Mouse (Mus musculus): Measurements from ENCODE around the gene Phospho1.
A peak's percentile ranks its signal among the peaks of the same experiment; 100 is the strongest.

The Phospho1 gene

GRCm38 (mm10) chr11:95827168-95827447 is 2.8 kb downstream of the Phospho1 start:
- TF ChIP-seq GATA4 (IDR thresholded peaks at IDR 0.05; ENCODE audit: insufficient replicate concordance, low read length), result peak; percentile 29; the same call in 1 of the 2 replicates

DNA sequence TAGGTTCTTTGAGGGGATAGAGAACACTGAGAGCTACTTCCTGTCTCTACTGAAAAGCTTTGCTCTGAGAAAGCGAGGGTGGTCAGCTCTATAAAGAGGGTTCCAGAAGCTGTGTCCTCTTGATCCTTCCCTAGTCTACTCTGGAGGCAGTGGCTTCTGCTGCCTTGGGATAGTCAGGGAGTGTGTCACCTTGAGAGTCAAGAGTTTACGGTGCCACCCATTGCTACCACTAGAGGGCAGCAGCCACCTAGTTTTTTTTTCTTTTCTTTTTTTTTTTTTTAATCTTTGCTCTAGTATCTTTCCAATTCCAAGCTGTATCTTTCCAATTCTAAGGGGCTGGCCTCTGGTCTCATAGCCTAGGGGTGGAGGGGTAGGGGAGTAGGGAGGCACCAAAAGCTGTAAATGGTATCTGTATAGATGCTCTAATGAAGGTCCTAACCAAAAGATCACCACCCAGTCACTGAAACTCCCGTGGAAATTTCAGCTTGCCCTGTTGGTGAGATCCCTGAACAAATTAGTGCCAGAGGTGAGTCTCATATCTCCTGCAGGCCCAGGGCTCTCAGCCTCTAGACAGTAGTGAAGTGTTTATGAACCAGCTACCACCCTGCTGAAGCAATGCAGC is 3.3 kb downstream of the Phospho1 start:
- no peak for TF ChIP-seq GATA4 (IDR thresholded peaks at IDR 0.05; ENCODE audit: insufficient replicate concordance, low read length)

- TF ChIP-seq GATA4 (IDR thresholded peaks at IDR 0.05; ENCODE audit: insufficient replicate concordance, low read length), result no peak
Observed at GRCm38 (mm10) chr11:95828181-95828964, 4.1 kb downstream of the Phospho1 start.

DNA sequence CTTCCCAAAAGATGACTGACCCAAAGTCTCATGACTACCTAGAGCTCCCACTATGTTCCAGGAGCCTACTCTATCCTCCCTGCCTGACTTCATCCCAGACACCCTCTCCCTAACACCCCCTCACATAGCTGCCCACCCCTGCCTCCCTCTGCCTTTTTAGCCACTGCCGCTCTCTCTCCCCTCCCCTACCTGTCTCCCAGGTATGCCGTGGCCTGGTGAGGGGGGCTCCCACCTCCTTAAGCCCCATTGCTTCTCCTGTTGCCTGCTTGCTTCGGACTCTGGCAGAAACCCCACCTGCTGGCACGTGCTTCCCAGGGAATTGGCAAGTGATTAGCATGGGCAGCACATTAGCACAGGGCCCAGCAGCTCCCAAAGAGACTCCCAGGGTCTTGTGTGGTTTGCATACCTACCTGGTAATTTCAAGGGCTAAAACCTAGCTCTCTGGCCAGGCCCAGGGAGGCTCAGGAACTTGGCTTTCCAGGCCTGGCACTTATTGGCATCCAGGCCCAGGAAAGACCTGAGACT is 5.3 kb downstream of the Phospho1 start:
- no peak for TF ChIP-seq GATA4 (IDR thresholded peaks at IDR 0.05; ENCODE audit: insufficient replicate concordance, low read length)

- no peak for TF ChIP-seq GATA4 (IDR thresholded peaks at IDR 0.05; ENCODE audit: insufficient replicate concordance, low read length)
Observed at GRCm38 (mm10) chr11:95830411-95831275, 6.3 kb downstream of the Phospho1 start.

- no peak for TF ChIP-seq GATA4 (IDR thresholded peaks at IDR 0.05; ENCODE audit: insufficient replicate concordance, low read length)
Observed at GRCm38 (mm10) chr11:95831276-95831619, 6.9 kb downstream of the Phospho1 start.

DNA sequence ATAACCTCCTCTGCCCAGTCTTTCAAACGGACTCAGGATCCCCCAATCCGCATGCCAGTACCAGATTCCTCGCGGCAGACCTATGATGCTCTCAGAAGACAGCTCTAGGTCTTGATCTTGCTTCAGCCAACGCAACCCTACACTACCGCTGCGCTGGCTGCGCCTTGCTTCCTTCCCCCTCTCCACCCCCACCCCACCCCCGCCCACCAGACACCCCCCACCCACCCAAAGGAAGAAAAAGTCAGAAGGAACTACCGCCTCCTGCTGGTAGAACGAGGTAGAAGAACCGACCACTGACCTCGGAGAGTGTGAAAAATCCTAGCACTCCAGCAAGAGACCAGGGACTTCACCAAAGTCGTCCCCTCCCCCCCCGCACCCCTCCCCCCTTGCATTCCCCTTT is 7.3 kb downstream of the Phospho1 start:
- no peak for TF ChIP-seq GATA4 (IDR thresholded peaks at IDR 0.05; ENCODE audit: insufficient replicate concordance, low read length)

DNA sequence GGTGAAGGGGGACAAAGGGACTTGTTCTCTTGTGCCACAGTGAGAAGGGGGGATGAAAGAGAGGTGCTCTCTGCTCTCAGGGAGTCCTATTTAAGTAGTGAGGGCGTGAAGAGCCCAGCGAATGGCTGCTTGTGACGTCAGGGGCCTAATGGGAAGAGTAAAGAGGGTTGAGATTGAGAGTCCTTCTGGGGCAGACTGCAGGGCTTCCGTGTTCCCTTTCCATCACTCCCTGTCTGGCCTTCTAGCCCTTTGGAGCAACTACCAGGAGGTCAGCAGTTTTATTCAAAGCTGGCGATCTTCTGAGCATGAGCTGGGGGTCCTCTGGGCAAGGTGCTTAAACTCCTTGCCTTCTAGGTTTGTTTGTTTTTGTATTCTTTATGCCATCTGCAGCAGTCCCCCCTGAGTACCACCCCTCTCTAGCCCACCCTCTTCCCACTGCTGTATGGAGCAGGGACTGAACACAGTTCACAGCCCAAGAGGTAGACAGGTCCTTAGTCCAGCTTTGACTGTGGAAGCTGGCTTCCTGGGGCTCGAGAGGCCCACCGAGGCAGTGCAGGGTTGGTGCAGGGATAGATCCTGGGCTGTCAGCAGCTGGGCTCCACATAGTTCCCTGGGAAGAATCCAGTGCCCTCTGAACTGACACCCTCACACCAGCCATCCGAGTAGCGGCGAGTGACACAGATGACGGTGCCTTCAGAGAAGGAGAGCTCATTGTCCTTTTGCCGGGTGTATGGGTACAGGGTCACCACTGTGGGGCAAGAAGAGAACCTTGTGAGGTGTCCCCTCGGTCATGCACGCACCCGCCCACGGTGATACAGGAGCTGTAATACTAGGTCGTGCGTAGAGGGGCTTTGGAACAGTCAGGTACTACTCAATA is 8.1 kb downstream of the Phospho1 start:
- no peak for TF ChIP-seq GATA4 (IDR thresholded peaks at IDR 0.05; ENCODE audit: insufficient replicate concordance, low read length)

DNA sequence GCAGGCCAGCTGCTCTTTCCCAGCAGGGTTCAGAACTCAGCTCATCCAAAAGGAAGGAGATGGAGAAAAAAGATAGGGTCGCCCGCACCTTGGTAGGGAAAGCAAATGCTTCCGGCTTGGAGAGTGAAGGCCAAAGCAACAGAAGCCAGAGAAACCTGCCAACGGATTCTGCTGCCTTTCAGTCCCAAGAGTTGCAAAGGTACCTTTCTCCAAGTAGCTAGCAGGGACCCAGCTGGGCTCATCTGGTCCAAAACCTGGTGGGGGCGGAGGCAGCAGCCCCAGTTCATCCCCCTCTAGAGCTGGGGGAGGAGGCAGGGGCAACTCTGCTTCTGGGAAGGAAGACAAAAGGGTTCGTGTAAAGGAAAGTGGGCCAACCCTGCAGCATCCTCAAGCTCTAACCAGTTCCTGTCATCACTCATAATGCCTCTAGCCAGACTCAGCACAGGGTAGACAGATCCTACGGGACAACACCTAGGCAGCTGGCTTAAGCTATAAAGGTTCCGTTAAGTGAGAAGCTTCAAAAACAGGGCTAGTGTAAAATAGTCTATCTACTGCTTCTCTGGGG is 8.8 kb downstream of the Phospho1 start:
- TF ChIP-seq GATA4 (IDR thresholded peaks at IDR 0.05; ENCODE audit: insufficient replicate concordance, low read length), result no peak

- TF ChIP-seq GATA4 (IDR thresholded peaks at IDR 0.05; ENCODE audit: insufficient replicate concordance, low read length), result no peak
Observed at GRCm38 (mm10) chr11:95833631-95834142, 9.4 kb downstream of the Phospho1 start.

DNA sequence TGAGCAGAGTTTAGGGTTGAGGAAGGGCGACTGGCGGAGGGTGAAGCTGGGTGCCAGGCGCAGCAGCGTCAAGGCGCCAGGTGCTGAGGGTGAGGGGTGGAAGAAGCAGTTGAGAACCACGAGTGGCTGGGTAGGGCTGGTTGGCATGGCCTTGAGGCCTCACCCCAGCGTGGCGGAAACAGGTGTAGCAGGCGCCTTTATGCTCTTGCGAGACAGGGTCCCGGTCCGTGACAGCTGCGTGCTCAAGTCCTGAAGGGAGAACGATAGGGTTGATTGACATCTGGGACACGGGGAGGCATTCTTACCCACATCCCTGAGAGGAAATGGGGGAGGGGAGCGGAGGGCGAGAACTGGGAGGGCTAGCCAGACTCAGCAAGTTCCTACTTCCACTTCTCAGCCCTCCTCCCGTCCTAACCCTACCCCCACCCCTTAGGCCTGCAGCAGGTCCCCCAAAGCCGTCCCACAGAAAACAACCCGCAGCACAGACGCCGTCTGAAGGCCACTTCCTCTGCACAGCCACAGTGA is 9.9 kb downstream of the Phospho1 start:
- no peak for TF ChIP-seq GATA4 (IDR thresholded peaks at IDR 0.05; ENCODE audit: insufficient replicate concordance, low read length)

DNA sequence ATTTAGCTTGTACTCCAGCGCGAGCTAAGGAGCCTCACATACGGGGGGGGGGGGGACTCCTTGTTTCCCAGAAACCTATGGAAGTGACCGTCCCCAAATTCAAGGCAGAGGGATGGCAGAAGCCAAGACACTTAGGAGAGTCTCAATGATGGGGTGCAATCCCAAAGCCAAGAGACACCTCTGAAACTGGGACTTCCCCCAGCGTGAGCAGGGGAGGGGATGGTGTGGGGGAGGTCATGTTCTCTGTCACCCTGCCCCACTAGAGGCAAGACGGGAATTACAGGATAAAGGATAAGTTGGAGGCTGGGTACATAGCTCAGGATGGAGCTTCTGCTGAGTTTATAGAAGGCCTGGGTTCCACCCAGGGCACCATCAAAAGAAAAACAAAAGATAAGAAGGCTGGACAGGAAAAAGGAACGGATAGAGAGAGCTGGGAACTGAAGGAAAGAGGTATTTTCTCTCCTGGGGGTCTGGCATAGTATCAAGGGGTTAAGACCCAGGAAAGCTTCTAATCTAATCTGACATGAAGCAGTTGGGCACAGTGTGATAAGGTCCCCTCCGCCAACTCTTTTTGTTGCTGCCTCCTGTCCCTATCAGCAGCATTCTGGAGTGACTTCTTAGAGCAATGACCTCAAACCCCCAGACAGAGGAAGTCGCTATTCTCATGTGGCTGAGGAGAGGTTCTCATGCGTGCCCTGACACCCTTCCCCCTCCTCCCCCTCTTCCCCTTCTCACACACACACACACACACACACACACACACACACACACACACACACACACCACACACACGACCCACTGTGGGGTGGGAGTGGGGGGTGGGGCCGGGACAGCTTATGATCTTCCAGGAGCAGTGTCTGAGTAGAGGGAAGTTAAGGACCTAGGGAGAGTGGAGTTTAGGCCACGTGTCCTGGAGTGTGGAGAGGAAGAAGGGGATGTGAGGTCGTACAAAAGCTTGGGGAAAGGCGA is 10.7 kb downstream of the Phospho1 start:
- TF ChIP-seq GATA4 (IDR thresholded peaks at IDR 0.05; ENCODE audit: insufficient replicate concordance, low read length), result peak; percentile 97

DNA sequence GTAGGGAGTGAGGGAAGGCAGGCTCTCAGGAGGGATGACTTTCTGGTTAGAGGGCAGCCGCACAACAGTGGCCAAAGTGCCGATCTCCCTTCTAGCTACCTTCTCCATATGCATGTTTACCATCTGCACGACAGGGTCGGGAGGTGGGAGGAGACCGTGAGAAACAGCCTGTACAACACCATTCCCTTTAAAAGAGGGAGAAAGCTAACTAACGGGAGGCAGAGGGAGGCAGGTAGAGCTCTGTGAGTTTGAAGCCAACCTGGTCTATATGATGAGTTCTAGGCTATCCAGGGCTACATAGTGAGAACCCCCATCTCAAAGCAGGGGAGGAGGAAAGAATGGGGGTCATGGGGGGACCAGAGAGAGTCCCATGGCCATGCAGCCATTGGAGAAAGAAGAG is 11.5 kb downstream of the Phospho1 start:
- TF ChIP-seq GATA4 (IDR thresholded peaks at IDR 0.05; ENCODE audit: insufficient replicate concordance, low read length), result no peak

All from liver, adult (tissue).